Mouse (Mus musculus) cerebellum, postnatal 36 days (tissue): ENCODE data around the gene Nupr1l.
"Not testable (repeated sequence)": the region's sequence is repeated elsewhere in the genome, so short reads cannot be mapped to it uniquely, and the experiment has no call there.

Experiments used
- DNase-seq, 2 experiments: peaks; one replicate each; pipeline ENCODE4 v3.0.0; 2021 to 2022; ENCODE audit warnings: mixed read lengths in 2 of 2

The Nupr1l gene

DNA sequence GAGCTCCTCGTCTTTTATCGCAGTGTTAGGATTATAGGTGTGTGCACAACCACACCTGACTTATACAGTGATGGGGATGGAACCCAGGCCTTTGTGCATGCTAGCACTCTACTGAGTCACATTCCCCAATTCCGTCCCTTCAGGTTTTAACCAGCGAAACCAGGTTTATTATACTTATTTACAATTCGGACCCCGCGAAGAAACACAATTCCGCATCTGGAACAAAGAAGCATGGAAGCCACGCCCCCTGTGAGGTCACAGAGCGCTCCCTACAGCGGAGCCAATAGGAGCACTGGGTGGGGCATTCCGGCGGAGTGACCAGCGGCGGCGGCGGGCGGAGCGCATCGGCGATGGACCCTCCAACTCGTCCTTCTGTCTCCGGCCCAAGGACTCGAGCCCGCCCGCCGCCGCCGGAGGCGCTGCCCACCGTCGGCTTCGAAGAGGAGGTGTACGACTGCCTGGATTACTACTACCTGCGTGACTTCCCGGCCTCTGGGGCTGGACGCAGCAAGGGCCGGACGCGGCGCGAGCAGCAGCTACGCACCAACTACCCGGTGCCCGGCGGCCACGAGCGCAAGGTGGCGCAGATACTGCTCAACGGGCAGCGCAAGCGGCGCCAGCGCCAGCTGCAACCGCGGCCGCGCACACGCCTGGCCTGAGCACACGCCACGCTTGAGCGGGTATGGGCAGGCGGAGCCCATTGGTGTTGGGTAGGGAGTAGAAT lies at the start of gene Nupr1l:
Gene Nupr1l (plus strand): TSS at position 299 of the 724 bp plus-strand sequence.
- DNase-seq, result peak; percentile 83 to 88

DNA sequence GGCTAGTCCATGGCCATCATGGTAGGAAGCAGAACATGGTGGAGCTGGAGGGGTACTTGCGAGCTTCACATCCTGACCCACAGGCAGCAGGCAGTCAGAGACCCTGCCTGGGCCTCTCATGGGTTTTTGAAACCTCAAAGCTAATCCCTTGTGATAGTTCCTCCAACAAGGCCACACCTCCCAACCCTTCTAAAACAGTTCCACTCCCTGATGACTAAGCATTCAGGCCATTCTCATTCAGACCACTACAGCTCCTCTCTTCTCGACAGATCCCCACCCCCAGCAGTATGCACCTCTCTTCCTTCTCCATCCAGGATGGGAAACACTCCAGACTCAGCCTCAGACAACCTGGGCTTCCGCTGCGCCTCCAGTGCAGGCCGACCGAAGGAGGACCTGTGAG lies 46.0 kb upstream of the Nupr1l start:
- no peak for DNase-seq

DNA sequence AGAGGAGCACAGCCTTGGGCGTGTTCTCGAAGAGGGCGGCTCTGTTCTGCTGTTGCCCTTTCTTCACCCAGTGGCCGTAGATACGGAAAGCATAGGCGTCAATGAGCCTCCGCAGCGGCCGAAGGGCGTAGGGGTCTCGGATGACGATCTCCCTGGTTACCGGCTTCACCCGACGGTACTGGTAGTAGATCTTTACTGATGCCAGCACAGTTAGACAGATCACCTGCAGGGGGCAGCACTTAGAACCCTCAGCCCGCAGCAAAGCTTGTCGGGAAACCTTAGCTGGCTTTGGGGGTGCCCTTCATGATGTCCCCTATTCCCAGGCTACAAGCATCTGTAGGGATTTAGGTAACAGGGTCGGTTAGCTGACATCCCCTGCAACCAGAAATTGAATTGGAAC lies 43.9 kb upstream of the Nupr1l start:
- DNase-seq, result peak; percentile 26 to 43

DNA sequence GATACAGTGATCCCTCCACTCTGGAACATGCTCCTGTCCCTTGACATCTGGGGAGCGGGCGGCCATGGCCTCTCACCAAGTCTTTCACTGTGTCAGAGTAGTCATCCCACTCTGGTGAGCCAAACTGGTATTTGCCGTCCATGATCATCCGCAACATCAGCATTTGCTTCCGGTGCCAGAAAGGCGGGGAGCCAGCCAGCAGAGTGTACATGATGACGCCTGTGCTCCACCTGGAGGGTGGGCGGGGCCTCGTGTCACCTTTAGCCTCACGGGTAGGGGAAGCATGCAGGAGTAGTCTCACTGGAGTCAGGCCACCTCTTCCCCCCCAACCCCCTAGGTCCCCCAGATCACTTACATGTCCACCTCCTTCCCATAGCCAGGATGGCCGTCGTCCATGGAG lies 42.5 kb upstream of the Nupr1l start:
- DNase-seq, result no peak

DNA sequence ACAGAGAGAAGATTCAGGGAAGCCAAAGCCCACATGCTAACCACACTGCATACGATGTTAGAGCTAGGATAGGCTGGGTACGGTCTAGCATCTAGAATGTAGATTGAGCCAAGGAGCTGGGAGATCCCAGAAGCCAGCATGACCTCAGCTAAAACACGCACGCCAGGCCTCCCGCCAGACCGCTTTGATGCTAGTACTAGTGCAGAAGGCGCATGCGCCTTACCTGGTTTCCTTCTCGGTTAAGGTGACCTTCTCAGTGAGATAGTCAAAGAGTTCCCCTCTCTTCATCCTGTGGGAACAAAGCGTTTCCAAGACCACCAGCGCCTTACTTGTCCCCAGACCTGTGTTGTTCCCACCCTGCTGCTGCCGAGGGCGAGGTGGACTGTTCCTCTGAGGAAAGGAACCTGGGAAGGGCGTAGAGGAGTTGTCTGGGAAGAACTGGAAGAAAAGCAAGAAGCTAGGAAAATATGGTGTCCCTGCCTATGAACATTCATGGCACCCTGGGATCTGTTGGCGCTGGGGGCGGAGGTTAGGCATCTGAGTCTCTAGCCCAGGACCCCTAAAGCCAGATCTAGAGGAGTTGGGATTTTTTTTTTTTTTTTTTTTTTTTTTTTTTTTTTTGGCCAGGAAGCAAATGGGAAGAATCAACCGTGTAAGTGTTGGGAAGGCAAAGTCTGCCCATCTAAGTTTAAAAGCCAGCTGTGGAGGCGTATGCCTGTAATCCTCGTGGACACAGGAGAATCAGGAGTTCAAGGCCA lies 38.9 kb upstream of the Nupr1l start:
- DNase-seq, result no peak

DNA sequence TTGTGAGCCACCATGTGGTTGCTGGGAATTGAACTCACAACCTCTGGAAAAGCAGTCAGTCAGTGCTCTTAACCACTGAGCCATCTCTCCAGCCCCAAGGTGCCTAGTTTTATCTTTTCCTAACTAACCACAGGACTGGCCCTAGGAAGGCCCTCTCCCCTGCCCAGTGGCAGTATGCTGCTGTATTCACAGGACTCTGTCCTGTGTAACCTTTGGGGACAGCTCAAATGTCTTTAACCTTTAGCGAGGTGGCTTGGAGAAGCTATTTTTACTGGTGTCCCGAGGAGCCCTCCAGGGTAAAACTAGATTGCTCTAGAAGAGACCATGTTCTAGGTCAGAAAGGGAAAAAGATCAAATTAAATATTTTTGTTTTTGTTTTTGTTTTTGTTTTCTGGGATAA lies 37.1 kb upstream of the Nupr1l start:
- DNase-seq, result no peak

DNA sequence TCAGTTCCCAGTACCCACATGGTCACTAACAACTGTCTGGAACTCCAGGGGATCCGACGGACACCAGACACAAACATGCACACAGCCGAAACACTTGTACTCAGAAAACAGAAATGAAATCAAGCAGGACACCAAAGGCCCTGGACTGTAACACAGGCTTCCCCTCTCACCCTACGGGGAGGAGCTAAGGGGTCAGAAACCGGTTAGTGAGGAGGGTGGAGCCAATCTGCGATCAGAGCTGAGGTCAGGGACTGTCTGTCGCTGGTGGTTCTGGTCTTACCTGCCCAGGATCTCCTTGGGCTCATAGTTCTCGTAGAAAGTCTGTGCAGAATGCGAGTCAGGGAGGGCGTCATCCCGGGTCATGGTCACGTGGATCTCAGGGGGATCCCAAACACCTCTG lies 34.4 kb upstream of the Nupr1l start:
- DNase-seq, result no peak

DNA sequence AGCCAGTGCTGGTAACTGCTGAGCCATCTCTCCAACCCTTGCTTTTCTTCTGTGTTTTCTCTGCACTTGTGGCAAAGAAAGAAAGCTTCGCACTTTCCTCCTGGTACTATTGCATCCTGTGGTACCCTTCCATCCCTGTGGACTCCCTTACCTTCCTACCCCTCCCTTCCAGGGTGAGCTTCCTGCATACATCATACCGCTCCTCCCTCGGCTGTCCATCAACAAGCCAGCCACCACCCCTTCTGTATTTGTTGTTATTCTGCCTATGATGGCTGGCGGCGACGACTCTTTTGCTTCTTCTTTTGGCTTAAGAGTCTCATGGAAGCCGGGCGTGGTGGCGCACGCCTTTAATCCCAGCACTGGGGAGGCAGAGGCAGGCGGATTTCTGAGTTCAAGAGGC lies 33.2 kb upstream of the Nupr1l start:
- DNase-seq, result no peak

DNA sequence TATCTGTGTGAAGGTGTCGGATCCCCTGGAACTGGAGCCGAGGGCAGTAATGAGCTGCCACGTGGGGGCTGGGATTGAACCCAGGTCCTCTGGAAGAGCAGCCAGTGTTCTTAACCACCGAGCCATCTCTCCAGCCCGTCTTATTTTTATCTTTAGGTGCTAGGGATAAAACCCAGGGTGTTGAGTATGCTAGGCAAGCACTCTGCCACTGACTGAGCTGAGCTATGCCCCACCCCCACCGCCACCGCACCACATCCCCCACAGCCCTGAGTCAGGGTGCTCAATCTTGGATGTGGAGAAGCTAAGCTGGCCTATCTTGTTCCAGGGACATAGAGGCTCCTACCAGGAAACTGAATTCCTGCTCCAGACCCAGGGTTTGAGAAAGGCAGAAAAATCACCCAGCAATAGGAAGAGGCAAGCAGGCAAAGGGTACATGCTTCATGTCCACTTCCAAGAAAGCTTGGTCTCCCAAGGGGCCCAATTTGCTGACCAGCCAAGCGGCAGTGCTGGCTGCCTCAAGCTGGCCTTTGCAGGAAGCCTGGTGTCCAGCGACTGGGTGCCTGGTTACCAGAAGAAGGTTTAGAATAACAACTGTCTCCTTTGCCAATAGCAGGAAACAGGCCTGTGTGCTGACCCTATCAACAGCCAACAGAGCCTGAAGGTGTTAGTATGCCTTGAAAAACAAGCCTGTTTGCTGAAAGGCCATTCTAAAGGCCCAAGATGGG lies 30.4 kb upstream of the Nupr1l start:
- DNase-seq, result no peak

DNA sequence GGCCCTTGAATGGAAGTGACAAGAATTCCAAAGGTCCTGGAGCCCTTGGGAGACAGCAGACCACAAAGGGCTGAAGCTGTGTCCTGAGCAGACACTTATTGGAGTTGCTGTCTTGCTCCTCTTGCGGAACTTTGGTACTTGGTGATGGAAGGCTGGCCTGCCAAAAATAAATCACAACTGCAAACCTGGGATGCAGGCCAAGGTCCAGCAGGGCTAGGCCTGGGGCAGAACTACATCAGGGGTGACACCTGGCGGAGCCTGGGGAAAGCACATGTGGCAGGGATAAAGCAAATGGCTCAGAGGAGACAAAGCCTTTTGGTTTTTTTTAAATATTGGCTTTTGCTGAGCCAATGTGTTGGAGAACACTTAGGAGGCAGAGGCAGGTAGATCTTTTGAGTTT lies 29.4 kb upstream of the Nupr1l start:
- peak; percentile 33 to 47 for DNase-seq

DNA sequence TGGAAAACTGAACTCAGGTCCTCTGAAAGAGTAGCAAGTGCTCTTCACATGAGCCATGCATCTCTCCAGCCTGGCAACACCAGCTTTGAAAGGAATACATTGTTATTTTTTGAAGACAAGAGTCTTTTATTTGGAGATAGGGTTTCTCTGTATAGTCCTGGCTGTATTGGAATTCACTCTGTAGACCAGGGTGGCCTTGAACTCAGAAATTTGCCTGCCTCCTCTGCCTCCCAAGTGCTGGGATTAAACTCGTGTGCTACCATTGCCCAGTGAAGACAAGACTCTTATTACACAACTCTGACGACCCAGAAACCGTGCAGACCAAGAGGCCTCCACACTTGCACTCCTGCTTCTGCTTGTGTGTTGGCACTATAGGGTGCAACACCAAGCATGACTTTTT lies 28.5 kb upstream of the Nupr1l start:
- no peak for DNase-seq

DNA sequence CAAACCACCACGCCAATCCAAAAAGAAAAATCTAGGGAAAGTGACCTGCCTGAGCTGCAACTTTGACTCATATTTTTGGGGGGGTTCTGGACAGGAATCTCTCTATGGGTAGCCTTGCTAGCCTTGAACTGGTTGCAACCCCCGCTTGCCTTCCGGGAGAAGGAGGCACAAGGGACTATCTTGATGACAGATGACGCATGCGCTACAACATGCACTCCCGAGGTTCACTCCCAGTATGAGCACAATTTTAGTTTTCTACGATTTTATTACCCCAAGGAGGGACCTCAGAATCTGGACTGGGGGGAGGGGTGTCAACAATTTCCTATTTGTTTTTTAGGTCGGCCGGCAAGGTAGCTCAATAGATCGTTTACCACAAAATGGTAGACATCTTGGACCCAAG lies 22.1 kb upstream of the Nupr1l start:
- no peak for DNase-seq

DNA sequence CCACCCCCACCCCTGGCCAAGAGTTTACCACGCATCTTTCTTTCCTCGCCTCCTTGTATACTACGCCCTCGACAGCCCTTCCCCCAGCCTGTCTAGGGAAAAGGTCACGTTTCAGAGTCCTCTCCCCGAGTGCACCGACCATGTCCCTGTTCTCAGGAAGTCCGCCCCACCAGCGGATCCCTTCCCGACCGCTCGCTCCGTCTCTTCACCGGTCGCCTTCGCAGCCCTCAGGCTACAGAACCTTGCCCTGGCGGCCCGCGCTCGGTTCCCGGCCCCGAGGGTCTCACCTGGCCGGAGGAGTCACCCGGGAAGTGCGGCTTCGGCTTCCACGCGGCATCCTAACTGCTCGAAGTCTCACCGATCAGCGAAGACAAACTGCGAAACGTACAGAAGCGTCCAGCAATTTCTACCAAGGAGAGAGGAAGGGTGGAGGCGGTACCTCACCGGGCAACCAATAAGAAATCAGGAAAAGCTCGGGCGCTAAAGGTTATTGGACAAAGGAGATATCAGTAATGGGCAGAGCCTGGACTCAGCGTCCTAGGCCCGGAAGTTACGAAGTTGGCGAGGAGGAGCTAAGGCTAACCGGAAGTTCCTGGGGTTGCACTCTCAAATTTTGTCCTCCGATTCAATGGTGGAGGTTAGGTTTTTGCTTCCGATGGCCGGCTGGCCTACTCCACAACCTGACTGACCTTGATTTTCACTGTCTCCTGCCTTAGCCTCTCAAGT lies 21.3 kb upstream of the Nupr1l start, which contains the start of gene Chchd2:
Gene Chchd2 (minus strand): TSS at position 560 of the 726 bp plus-strand sequence.
- peak; percentile 88 to 96 for DNase-seq

DNA sequence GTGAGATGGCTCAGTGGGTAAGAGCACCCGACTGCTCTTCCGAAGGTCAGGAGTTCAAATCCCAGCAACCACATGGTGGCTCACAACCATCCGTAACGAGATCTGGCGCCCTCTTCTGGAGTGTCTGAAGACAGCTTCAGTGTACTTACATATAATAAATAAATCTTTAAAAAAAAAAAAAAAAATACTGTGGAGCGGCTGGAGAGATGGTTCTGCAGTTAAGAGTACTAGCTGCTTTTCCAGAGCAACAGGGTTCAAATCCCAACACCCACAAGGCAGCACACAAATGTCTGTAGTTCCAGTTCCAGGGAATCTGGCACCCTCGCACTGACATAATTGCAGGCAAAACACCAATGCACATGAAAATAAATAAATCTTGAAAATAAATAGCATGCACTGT lies 17.9 kb upstream of the Nupr1l start:
- DNase-seq, result not testable (repeated sequence)

DNA sequence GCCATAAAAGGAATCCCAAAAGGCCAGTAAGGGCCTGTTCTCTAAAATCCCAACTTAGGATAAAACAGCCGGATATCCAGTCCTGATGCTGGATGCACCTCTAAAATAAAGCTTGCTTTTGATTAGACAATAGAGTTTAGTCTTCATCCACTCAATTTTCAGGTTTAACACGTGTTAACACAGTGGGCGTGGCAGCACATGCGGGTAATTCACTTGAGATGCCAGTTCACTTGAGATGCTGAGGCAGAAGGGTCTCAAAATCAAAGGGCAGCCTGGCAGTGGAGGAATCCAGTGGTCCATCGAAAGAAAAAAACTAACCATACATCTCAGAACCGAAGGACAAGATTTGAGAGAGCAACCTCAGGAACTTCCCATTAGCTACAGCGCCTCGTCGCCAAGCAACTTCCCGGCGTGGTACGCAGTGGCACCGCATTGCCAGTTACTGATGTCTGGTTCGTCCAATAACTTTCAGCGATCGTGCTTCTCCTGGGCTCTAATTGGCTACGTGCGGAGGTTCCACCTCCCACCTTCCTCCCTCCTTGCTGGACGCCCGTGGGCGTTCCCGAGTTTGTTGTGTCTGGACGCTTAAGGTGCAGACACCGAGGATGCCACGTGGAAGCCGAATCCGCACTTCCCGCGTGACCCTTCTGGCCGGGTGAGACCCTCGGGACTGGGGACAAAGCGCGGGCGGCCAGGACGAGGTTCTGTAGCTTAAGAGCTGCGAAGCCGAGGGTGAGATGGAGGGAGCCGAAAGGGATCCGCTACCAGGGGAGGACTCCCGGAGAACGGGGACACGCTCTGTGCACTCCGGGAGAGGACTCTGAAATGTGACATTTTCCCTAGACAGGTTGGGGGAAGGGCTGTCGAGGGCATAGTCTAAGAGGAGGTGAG lies 12.9 kb upstream of the Nupr1l start, which contains the start of gene Zbed5:
Gene Zbed5 (plus strand): TSS at position 526 of the 891 bp plus-strand sequence.
- DNase-seq, result peak; percentile 81 to 83

DNA sequence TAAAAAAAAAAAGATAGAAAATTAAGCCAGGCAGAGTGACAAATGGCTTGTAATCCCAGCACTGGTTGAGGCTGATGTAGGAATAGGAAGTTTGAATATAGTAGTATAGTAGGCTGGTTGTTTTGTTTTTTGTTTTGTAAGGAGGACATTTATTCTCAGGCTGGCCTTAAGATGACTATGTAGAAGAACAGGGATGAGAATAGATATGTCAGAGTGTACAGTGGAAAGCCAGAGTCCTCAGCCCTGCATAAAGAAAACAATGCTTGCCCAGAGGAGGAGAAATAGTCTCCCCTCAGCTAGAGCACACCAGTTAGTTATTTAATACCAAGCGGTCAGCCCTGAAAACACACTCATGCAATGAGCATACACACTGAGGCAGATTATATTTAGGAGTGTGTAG lies 9.9 kb upstream of the Nupr1l start, which contains the start of gene Phkg1:
Gene Phkg1 (minus strand): TSS at position 101 of the 400 bp plus-strand sequence.
- no peak for DNase-seq

DNA sequence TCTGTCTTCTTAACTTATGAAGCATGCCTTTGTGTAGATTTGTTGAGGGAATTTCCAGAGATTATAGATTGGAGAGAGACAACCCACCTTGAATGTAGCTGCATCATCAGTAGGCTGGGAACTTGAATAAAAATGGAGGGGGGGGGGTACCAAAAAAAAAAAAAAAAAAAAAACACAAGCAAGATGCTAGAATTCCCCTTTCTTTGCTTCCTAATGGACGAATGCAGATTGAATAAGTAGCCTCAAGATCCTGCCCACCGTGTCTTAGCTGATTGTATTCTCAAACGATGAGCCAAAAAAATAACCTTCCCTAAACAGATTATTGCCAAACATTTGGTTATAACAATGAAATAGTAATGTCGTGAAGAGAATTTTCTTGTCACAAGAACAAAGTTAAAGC lies 565 bp upstream of the Nupr1l start:
- no peak for DNase-seq

DNA sequence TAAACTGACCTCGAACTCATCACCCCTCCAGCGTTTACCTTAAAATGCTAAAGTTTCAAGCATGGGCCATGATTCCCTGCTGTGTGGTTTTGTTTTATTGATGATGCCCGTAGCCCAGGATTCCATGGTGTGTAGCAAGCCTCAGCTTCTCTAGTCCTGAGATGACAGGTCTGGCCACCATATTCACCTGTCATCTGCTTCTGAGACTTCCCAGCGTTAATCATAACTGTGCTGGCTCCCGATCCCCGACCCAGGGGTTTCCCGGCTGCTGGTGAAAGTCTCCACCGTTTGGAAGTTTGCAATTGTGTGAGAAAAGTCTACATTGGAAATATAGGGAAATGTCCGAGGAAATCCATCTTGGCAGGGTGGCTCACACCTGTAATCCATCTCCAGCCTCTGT lies 807 bp downstream of the Nupr1l start:
- DNase-seq, result no peak

DNA sequence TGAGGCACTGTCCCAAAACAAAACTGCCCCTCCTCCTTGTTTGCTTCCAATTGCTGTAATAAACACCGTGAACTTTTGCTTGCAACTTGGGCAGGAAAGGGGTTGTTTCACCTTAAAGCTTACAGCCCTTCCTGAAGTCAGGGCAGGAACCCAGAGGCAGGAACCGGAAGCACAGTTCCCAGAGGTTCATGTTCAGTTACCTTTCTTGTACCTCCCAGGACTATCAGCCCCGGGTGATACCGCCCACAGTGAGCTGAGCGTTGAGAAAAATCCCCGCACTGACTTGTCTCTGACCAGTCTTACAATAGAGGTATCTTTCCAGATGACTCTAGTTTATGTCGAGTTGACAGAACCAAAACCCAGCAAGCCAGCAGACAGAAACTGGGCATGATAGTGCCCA lies 1.3 kb downstream of the Nupr1l start:
- DNase-seq, result no peak

DNA sequence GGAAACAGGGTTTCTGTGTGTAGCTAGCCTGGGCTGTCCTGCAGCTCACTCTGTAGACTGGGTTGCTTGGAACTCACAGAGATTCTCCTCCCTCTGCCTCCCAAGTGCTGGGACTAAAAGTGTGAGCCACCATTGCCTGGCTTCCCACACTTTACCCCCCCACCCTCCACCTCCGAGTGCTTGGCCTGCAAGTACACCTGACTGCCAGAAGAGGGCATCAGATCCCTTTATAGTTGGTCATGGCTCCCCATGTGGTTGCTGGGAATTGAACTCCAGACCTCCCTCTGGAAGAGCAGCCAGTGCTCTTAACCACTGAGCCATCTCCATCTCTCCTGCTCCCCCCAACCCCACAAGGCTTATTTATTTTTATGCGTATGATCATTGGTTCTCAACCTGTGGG lies 5.7 kb downstream of the Nupr1l start:
- peak; percentile 7 to 15 for DNase-seq

DNA sequence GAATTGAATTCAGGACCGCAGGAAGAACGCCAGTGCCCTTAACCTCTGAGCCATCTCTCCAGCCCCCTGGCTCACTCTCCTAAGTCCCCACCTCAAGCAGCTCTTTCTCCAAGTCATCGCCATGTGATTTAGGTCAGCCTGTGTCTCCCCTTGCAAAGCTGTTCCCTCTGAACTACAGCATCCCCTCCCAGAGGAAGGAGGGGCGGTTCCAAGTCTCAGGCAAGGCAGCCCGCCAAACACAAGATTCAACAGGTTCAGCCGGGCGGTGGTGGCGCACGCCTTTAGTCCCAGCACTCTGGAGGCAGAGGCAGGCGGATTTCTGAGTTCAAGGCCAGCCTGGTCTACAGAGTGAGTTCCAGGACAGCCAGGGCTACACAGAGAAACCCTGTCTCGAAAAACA lies 7.2 kb downstream of the Nupr1l start:
- not testable (repeated sequence) for DNase-seq
